26 mouse cellular contexts compared by ENCODE assay signal in the genomic region with DNA sequence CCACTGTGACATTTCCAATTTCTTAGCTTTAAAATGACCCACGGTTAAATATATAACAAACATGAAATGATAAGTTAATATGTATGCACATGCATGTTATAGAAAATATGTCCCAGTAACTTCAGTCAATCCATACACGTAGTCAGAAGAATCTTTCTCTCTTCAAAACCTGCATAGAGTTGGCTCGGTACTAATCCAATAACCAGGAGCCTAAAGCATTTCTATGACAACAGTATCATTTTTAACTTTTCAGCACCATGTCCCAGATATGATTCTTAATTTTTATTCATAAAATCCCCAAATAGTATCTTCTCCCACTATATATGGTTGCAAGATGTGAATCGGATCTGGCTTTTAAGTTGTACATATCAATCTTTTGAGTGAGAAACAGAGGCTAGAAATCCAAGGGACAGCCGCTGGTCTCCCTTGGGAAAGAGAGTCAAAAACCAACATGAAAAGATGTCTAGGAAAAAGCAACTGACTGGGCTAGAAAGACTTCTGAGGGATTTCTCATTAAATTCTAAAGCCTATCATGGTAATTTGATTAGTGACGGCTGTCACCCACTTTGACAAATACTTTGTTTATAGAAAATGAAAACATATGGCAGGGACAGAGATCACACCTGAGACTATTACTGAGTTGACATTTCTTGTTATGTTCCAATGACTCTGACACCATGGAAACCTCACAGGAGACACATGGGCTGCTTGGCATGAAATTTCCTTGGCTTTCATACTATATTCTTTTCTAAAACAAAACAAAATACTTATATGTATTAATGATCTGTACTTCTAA.
DNase-seq lines count a peak whose midpoint lies in the region; ATAC-seq lines count a peak whose summit lies in the region.
"Had no signal": no experiment of that assay in that cellular context is flagged by ENCODE, and none has a peak within 500 bp of the region (broad histone marks: within the 10 kb centered on the region; RNA-seq: fewer than 3 reads in every experiment).

No protein-coding gene starts in this region.

- H3K9ac ChIP-seq in midbrain, embryonic 12.5 days (replicated peaks) = no peak overlapping the region
- H3K9ac ChIP-seq in hindbrain, embryonic 13.5 days = no peak overlapping the region
- no peak overlapping the region for H3K9ac ChIP-seq in midbrain, embryonic 13.5 days (replicated peaks)
- H3K9ac ChIP-seq: embryonic facial prominence, embryonic 13.5 days; forebrain, embryonic 13.5 days; liver, embryonic 15.5 days; lung, embryonic 15.5 days; neural tube, embryonic 13.5 days had no signal

- H3K4me2 ChIP-seq in midbrain, embryonic 12.5 days (replicated peaks) = no peak overlapping the region
- H3K4me2 ChIP-seq in hindbrain, embryonic 13.5 days = no peak overlapping the region
- H3K4me2 ChIP-seq in midbrain, embryonic 13.5 days (replicated peaks) = no peak overlapping the region
- H3K4me2 ChIP-seq: embryonic facial prominence, embryonic 13.5 days; forebrain, embryonic 13.5 days; heart, embryonic 11.5 days; liver, embryonic 15.5 days; lung, embryonic 15.5 days; neural tube, embryonic 13.5 days had no signal

- peaks cover 6% of the 10 kb centered on the region; the same call in 1 of the 2 replicates for H3K27me3 ChIP-seq in midbrain, embryonic 12.5 days
- no peaks in the 10 kb centered on the region for H3K27me3 ChIP-seq in midbrain, embryonic 10.5 days (ENCODE audit: low read depth, poor library complexity, severe bottlenecking)
- H3K27me3 ChIP-seq in hindbrain, embryonic 13.5 days = no peaks in the 10 kb centered on the region
- 0 out of 2 replicates have a peak, but pooled peaks cover 5% of the 10 kb centered on the region for H3K27me3 ChIP-seq in midbrain, embryonic 13.5 days
- H3K27me3 ChIP-seq: embryonic facial prominence, embryonic 13.5 days; forebrain, embryonic 13.5 days; liver, embryonic 15.5 days; lung, embryonic 15.5 days; megakaryocyte, embryonic 14.5 days; neural tube, embryonic 13.5 days had no signal

- no peak for DNase-seq in midbrain, embryonic 10.5 days (ENCODE audit: low spot score)
- no peak for DNase-seq in kidney, postnatal 14 days
- DNase-seq in adrenal gland, adult 8-10 months = no peak
- DNase-seq: adrenal gland, postnatal 14 days; B cell, adult 2 months; cerebellum, adult 8-10 months; cerebellum, postnatal 36 days; kidney, adult 11 months; liver; lung, postnatal 36 days; thymus, postnatal 14 days had no signal

- peak; percentile 76 for ATAC-seq in midbrain, embryonic 12.5 days (ENCODE audit: low FRiP score, low read depth)
- peak; percentile 71; the same call in 1 of the 2 replicates for ATAC-seq in hindbrain, embryonic 13.5 days (ENCODE audit: low FRiP score)
- ATAC-seq in midbrain, embryonic 13.5 days = peak; percentile 79
- ATAC-seq in CD4-positive, CD25-positive, alpha-beta regulatory T cell, adult 4 months = no peak
- ATAC-seq: activated CD4-positive, CD25-positive, alpha-beta regulatory T cell, adult 4 months; forebrain, embryonic 13.5 days had no signal

- H3K36me3 ChIP-seq in midbrain, embryonic 12.5 days = no peaks in the 10 kb centered on the region
- no peaks in the 10 kb centered on the region for H3K36me3 ChIP-seq in midbrain, embryonic 10.5 days
- H3K36me3 ChIP-seq in hindbrain, embryonic 13.5 days = no peaks in the 10 kb centered on the region
- H3K36me3 ChIP-seq in midbrain, embryonic 13.5 days = no peaks in the 10 kb centered on the region
- H3K36me3 ChIP-seq: embryonic facial prominence, embryonic 13.5 days; limb, embryonic 10.5 days; liver, embryonic 15.5 days; lung, embryonic 15.5 days; neural tube, embryonic 13.5 days had no signal

- no peaks in the 10 kb centered on the region for H3K4me1 ChIP-seq in midbrain, embryonic 12.5 days
- peaks cover 12% of the 10 kb centered on the region for H3K4me1 ChIP-seq in midbrain, embryonic 10.5 days
- H3K4me1 ChIP-seq in hindbrain, embryonic 13.5 days (replicated peaks) = 0 out of 2 replicates have a peak, but pooled peaks cover 3% of the 10 kb centered on the region
- H3K4me1 ChIP-seq in midbrain, embryonic 13.5 days (replicated peaks) = 0 out of 2 replicates have a peak, but pooled peaks cover 4% of the 10 kb centered on the region
- H3K4me1 ChIP-seq: embryonic facial prominence, embryonic 13.5 days; forebrain, embryonic 13.5 days; limb, embryonic 10.5 days; liver, embryonic 15.5 days; lung, embryonic 15.5 days; megakaryocyte, embryonic 14.5 days; neural tube, embryonic 13.5 days had no signal

- 55% methylated on average over 6 of the region's 6 CpGs for WGBS in midbrain, embryonic 12.5 days
- 66% methylated on average over 6 of the region's 6 CpGs for WGBS in midbrain, embryonic 10.5 days
- 59% methylated on average over 6 of the region's 6 CpGs for WGBS in hindbrain, embryonic 13.5 days
- WGBS in midbrain, embryonic 13.5 days = 48% methylated on average over 6 of the region's 6 CpGs

- H3K27ac ChIP-seq in midbrain, embryonic 12.5 days (replicated peaks) = no peak overlapping the region
- no peak overlapping the region for H3K27ac ChIP-seq in midbrain, embryonic 10.5 days (replicated peaks)
- H3K27ac ChIP-seq in hindbrain, embryonic 13.5 days = no peak overlapping the region
- no peak overlapping the region for H3K27ac ChIP-seq in midbrain, embryonic 13.5 days
- H3K27ac ChIP-seq: embryonic facial prominence, embryonic 13.5 days; forebrain, embryonic 13.5 days; limb, embryonic 10.5 days; liver, embryonic 15.5 days; lung, embryonic 15.5 days; neural tube, embryonic 13.5 days had no signal

- no peaks in the 10 kb centered on the region for H3K9me3 ChIP-seq in midbrain, embryonic 12.5 days
- no peaks in the 10 kb centered on the region for H3K9me3 ChIP-seq in midbrain, embryonic 10.5 days (replicated peaks)
- no peaks in the 10 kb centered on the region for H3K9me3 ChIP-seq in hindbrain, embryonic 13.5 days
- no peaks in the 10 kb centered on the region for H3K9me3 ChIP-seq in midbrain, embryonic 13.5 days
- H3K9me3 ChIP-seq: embryonic facial prominence, embryonic 13.5 days; forebrain, embryonic 13.5 days; limb, embryonic 10.5 days; liver, embryonic 15.5 days; lung, embryonic 15.5 days; neural tube, embryonic 13.5 days had no signal

- no peak overlapping the region for H3K4me3 ChIP-seq in midbrain, embryonic 12.5 days
- H3K4me3 ChIP-seq in midbrain, embryonic 10.5 days = no peak overlapping the region
- H3K4me3 ChIP-seq in hindbrain, embryonic 13.5 days = no peak overlapping the region
- H3K4me3 ChIP-seq in midbrain, embryonic 13.5 days (replicated peaks) = no peak overlapping the region
- H3K4me3 ChIP-seq: embryonic facial prominence, embryonic 13.5 days; erythroblast, embryonic 14.5 days; forebrain, embryonic 13.5 days; limb, embryonic 10.5 days; liver, embryonic 15.5 days; lung, embryonic 15.5 days; megakaryocyte, embryonic 14.5 days; myocyte; neural tube, embryonic 13.5 days had no signal
